Mouse (Mus musculus) embryonic fibroblast, embryonic 13.5 days (primary cell): ENCODE results near the gene Chgb.
A peak's percentile ranks its signal among the peaks of the same experiment; 100 is the strongest.

Experiments used
- CTCF ChIP-seq: IDR thresholded peaks from 2 replicates; pipeline ENCODE4 v1.5.1; 2011; ENCODE audit warnings: mild to moderate bottlenecking, control low read depth, low read length, moderate library complexity, borderline replicate concordance; ENCODE audit not compliant: insufficient read depth
- POLR2A ChIP-seq: IDR thresholded peaks from 2 replicates; pipeline ENCODE4 v1.6.1; 2011; ENCODE audit warnings: low read depth, mild to moderate bottlenecking, control low read depth, low read length, moderate library complexity

DNA sequence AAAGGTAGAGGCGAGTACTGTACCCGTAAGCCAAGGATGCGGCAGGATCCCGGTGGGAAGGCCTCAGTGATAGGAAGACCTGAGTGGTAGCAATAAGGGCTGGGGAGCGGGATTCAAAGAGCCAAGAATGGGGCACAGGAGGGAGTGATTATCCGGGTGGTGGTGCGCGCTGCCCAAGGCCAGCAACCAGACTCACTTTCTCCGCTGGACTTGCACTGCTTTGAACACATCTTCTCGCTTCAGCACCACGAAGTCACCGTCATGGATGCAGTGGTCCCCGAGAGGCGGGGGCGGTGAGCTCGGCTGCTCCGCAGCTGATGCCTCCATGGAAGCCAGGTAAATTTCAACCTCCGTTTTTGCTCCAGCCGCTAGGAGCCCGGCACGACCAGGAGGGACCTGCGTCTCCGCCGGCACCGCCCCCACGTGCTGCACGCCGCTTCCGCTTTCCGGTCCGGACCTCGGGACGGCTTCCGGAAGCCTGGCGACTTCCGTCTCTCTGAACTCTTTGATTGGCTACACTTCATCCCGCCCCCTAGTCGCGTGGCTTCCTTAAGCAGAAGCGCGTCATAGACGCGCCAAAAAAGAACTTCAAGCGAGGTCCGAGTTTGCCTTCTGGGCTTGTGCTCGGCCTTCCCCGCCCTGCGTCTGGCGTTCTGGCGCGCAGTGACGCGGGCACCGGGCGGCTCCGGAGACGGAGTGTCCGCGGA lies 34.7 kb downstream of the Chgb start, which contains the start of the genes Trmt6 and Mcm8:
- no peak for TF ChIP-seq CTCF
- TF ChIP-seq POLR2A: peak; percentile 60
